Mouse (Mus musculus) ovary, adult 18-20 months (tissue): Measurements from ENCODE around the gene Tns1.
A peak's percentile ranks its signal among the peaks of the same experiment; 100 is the strongest.

Experiments
- DNase-seq: peaks from one replicate; pipeline ENCODE4 v3.0.0; 2022; ENCODE audit warnings: low spot score, mixed read lengths

Tns1 gene

GRCm38 (mm10) chr1:74121821-74122576 is 2.2 kb downstream of the Tns1 start:
- peak; percentile 70 for DNase-seq

DNA sequence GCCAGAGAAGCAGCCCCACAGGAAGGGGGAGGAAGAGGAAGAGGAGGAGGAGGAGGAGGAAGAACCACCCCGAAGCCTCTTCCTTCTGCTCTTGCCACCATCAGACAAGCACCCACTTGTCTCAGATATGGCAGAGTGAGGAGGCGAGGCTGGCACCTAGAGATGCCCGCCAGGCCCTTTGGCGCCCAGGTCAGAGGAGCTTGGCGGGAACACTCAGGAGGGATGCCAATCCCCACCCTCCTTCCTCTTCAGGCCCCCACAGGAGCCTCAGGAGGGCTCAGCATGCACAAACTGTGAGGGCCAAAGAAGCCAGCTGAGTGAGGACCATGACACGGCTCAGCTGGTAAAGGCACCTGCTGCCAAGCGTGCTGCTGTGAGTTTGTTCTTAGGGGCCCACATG is 3.1 kb downstream of the Tns1 start:
- DNase-seq = no peak

GRCm38 (mm10) chr1:74119115-74119514 is 5.1 kb downstream of the Tns1 start:
- DNase-seq = no peak

DNA sequence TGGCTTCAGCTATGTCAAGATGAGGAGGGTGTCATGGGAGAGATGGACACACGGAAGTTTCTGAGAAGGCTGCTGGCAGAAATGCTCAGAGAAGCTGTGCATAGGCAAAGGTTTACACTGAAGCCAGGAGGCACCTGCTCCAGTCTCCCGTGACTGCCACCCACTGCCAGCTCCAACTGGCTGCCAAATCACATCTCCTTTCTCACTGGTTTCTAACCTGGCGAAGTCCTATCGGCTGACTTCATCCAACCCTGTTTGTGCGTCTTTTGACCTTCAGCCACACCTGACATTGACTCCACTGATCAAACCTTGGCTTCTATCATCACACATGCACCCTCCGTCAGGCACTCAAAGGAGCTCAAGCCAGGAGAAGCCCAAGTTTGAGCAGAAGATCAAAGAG is 6.4 kb downstream of the Tns1 start:
- DNase-seq = no peak

- no peak for DNase-seq
Measured at GRCm38 (mm10) chr1:74113071-74113470, 11.2 kb downstream of the Tns1 start.

DNA sequence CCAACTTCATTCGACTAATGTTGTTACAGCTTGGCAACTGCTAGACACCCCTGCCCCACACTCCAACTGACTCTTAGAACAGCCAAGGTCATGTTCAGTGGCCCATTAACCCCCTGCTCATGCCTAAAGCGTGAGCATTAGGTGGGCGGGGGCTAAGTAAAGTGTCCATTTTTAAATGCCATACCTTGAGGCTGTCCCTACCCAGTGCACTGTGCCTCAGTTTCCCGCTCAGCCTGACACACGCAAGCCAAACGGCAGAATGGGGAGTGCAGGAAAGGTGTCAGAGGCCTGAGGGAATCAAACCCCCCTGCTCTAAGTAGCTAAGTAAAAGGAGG is 12.6 kb downstream of the Tns1 start:
- DNase-seq = no peak

GRCm38 (mm10) chr1:74110932-74111695 is 13.1 kb downstream of the Tns1 start:
- no peak for DNase-seq

GRCm38 (mm10) chr1:74109670-74110069 is 14.6 kb downstream of the Tns1 start:
- no peak for DNase-seq

GRCm38 (mm10) chr1:74107931-74108618 is 16.2 kb downstream of the Tns1 start:
- no peak for DNase-seq

GRCm38 (mm10) chr1:74106214-74106613 is 18.0 kb downstream of the Tns1 start:
- no peak for DNase-seq

GRCm38 (mm10) chr1:74105660-74106059 is 18.6 kb downstream of the Tns1 start:
- no peak for DNase-seq

- DNase-seq = no peak
Measured at GRCm38 (mm10) chr1:74103654-74104353, 20.4 kb downstream of the Tns1 start.

GRCm38 (mm10) chr1:74099001-74099435 is 25.2 kb downstream of the Tns1 start:
- no peak for DNase-seq

GRCm38 (mm10) chr1:74098004-74099000 is 25.9 kb downstream of the Tns1 start:
- DNase-seq = no peak

- DNase-seq = no peak
Measured at GRCm38 (mm10) chr1:74095728-74096127, 28.5 kb downstream of the Tns1 start.

DNA sequence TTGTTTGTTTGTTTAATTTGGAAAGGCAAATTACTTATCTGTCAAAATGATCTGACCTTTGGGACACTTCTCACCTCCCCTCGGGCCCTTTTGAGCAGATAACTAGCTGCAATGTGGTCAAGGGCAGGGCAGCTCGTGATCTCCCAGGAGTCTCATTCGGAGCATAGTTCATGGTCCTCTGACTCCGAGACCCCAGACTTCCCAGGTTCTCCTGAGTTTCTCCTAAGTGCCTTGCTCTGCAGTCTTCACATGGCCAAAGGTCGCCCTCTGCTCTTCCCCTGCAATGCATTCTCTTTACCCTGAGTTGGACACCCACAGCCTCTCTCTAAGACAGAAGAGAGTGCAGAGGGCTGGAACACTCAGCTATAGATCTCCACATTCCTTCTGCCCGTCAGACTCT is 29.0 kb downstream of the Tns1 start:
- no peak for DNase-seq

DNA sequence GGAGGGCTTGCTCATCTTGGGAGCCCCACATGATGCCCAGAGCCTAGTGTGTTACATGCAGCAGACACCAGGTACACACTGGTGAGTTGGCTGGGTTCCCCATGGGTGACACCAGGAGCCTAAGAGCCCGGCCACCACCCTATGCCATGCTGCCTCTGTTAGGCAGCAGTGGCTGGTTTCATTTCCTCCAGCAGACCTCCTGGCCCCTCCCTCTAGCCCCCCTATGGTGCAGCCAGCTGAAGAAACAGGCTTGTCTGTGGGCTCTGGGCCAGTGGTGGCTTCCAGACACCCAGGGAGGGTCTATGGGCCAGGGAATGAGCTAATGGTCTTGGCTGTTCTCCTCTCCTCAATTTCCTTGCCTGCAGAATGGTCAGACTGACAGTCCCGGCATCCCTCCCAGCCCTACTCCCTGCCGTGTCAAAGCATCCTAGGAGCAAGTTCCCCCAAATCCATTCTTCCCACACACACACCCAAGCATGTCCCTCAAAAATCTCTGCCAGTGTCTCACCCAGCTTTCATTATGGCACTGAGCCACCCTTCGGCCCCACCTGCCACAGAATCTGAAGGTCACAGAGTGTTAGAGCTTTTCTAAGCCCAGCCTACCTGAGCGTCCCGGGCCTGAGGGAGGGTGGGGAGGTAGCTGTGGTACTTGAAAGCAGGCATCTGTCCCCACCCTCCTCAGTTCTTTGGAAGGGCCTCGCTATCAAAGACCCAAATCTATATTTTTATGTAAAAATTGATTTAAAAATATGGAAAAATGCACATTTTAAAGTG is 29.6 kb downstream of the Tns1 start:
- no peak for DNase-seq

DNA sequence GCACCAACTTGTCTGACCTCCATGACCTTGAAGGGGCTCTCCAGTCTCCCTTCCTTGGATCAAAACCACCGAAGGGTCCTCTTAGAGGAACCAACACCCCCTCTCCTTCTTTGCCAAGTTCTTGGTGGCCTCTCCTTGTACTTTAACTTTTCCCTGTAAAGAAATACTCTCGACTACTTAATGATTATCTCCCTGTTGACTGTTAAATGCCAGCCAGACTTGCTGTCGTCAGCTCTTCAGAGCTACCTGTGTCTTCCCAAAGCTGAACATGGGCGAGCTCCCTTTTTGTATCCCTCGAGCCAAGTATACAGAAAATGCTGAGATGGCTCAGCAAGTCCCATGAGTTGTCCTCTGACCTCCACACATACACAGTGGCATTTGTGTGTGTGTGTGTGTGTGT is 30.8 kb downstream of the Tns1 start:
- no peak for DNase-seq

GRCm38 (mm10) chr1:74092242-74092641 is 32.0 kb downstream of the Tns1 start:
- DNase-seq = peak; percentile 85

DNA sequence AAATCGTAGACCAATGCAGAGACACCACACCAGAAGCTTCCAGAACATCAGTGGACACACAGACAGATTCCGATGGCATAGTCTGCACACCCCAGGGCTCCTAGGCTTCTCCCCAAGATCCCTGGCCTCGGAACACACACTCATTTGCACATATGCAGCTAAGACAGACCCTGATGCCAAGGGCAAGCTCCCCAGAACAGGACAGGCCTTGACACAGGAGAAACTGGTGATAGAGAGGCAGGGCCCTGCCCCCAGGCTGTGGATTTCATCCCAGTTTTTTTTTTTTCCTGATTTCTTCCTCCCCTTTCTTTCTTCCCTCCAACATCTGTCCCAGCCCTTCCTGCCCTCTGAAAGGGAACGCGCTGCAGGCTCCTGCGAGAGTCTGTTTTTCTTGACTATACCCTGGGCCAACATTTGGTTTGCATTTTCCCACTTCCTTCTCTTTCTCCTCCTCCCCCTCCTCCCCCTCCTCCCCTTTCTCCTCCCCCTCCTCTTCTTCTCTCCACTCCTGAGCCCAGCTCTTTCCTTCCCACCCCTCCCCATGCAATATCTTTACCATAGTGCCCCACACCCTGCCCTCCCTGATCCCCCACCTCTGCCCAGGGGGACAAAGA is 32.5 kb downstream of the Tns1 start:
- peak; percentile 62 for DNase-seq
